Mouse (Mus musculus) lung, postnatal 0 days (tissue): ENCODE results near the gene Hist1h2bp. TPM values are rescaled to one million over a fixed set of nuclear protein-coding genes. Genes with fewer than 3 reads are reported as not detected.
"Not testable (repeated sequence)": the region's sequence is repeated elsewhere in the genome, so short reads cannot be mapped to it uniquely, and the experiment has no call there.

Experiments
- ATAC-seq: fragments of 200-750 bp; cut with Nextera tagmentation; 2 replicates; pipeline ENCODE4 v1.8.0; 2017; ENCODE audit warnings: moderate library complexity
- DNase-seq: peaks from one replicate; pipeline ENCODE4 v3.0.0-alpha.2; 2016; ENCODE audit warnings: low spot score
- H3K27ac ChIP-seq: fragments of 300-500 bp; sonication (generic); 2 replicates; pipeline ENCODE4 v1.5.1; 2014; ENCODE audit warnings: antibody characterized with exemption, mild to moderate bottlenecking, low read length, mixed read lengths
- H3K27me3 ChIP-seq: fragments of 300-500 bp; sonication (generic); replicated peaks from 2 replicates; pipeline ENCODE4 v1.6.1; 2014; ENCODE audit warnings: low read length, mixed read lengths; ENCODE audit not compliant: insufficient read depth
- H3K36me3 ChIP-seq: fragments of 300-500 bp; sonication (generic); 2 replicates; pipeline ENCODE4 v1.6.1; 2014; ENCODE audit warnings: low read length, mixed read lengths; ENCODE audit not compliant: insufficient read depth
- H3K4me1 ChIP-seq: fragments of 300-500 bp; sonication (generic); 2 replicates; pipeline ENCODE4 v1.6.1; 2014; ENCODE audit warnings: antibody characterized with exemption, low read depth, low read length, mixed read lengths; ENCODE audit not compliant: insufficient read depth
- H3K4me2 ChIP-seq: fragments of 300-500 bp; sonication (generic); replicated peaks from 2 replicates; pipeline ENCODE4 v1.6.1; 2014; ENCODE audit warnings: low read depth, mild to moderate bottlenecking, low read length, moderate library complexity, mixed read lengths
- H3K4me3 ChIP-seq: fragments of 300-500 bp; sonication (generic); 2 replicates; pipeline ENCODE4 v1.5.1; 2014; ENCODE audit warnings: low read depth, low read length
- H3K9ac ChIP-seq: fragments of 300-500 bp; sonication (generic); replicated peaks from 2 replicates; pipeline ENCODE4 v1.6.1; 2014; ENCODE audit warnings: low read depth, mild to moderate bottlenecking
- H3K9me3 ChIP-seq: fragments of 300-500 bp; sonication (generic); 2 replicates; pipeline ENCODE4 v1.6.1; 2016; ENCODE audit warnings: low read length, mixed read lengths
- CTCF ChIP-seq: IDR thresholded peaks from 2 replicates; pipeline ENCODE4 v1.5.1; 2016; ENCODE audit warnings: antibody characterized with exemption, mild to moderate bottlenecking
- EP300 ChIP-seq: IDR thresholded peaks from 2 replicates; pipeline ENCODE4 v1.6.1; 2016; ENCODE audit warnings: antibody characterized with exemption, mild to moderate bottlenecking, control low read depth
- WGBS: fragments of 180-500 bp; shearing (Covaris S2); extraction: QIAGEN DNeasy Blood & Tissue Kit; methylation state at CpG from one replicate; pipeline ENCODE4 v1.1.7; 2014; 5-methylcytosine and 5-hydroxymethylcytosine counted together
- polyA plus RNA-seq: library from polyadenylated mRNA; unstranded; fragments of >200 nt; fragmentation: Nextera tagmentation; extraction: Ambion mirVana; gene quantifications from 2 replicates; pipeline ENCODE4 v1.2.1, GENCODE M21; 2015

Gene Hist1h2bp
- polyA plus RNA-seq, 1 experiment from 2014 or later: 0.61 TPM

DNA sequence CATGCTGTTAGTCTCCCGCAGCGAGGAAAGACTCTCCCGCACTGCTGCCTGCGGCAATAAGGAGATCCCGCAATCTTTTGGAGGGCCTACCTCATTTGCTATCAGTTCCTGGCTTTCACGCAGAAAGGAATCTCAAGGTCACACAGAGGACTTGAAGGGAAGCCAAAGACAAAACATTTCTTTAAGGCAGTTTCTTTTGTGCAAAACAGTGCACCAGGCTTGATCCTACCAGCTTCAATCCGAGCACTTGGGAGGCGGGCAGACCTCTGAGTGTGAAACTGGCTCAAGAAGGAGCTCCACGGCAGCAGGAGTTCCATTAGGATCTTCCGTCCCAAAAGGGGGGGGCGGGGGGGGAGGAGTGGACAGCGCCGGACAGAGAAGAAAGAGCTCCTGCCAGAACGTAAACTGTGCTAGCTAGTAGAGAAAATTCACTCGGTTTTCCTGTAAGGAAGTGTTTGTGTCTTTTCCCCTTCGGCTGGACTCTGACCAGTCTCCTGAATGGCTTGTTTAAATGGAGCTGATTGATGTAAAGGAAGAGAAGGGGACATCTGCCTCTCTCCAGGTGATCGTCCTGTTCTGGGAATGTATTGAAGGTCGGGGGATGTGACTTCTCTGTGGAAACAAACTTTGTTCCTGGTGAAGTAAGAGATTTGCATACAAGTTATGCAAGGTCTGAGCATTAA lies 3.5 kb downstream of the Hist1h2bp start:
- Histone ChIP-seq H3K4me1 (no peaks in the 10 kb centered on the region), H3K4me3 (peak overlapping the region; percentile 19), H3K27ac (no peak overlapping the region), H3K9ac (no peak overlapping the region), H3K4me2 (peak overlapping the region; percentile 52), H3K27me3 (no peaks in the 10 kb centered on the region), H3K9me3 (no peaks in the 10 kb centered on the region), H3K36me3 (no peaks in the 10 kb centered on the region)
- TF ChIP-seq CTCF (no peak), EP300 (no peak)
- 9% methylated on average over 17 of the region's 18 CpGs for WGBS
- peak; percentile 15 for DNase-seq
- no peak for ATAC-seq

DNA sequence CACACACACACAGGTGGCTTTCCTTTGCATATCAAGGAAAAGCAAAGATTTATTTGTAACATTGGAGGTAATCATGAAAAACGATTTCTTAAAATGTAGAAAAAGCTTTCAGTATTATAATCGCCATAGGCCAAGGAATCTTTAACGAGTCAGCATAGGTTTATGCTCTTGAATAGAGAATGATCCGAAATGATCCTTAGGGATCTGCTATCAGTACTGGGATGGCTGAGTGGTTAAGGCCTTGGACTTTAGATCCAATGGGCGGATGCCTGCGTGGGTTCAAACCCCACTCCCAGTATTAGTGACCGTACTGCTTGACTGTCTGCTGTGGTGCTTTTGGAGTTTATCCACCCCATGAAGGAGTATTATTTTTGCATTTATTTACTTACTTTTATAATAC lies 8.3 kb downstream of the Hist1h2bp start:
- H3K4me2 ChIP-seq: no peak overlapping the region
- DNase-seq: no peak
- H3K9me3 ChIP-seq: no peaks in the 10 kb centered on the region
- no peak overlapping the region for H3K4me3 ChIP-seq
- WGBS: 91% methylated on average over 7 of the region's 7 CpGs
- no peak for TF ChIP-seq EP300
- no peaks in the 10 kb centered on the region for H3K4me1 ChIP-seq
- no peak overlapping the region for H3K9ac ChIP-seq
- ATAC-seq: no peak
- no peaks in the 10 kb centered on the region for H3K27me3 ChIP-seq
- no peak overlapping the region for H3K27ac ChIP-seq
- no peaks in the 10 kb centered on the region for H3K36me3 ChIP-seq

DNA sequence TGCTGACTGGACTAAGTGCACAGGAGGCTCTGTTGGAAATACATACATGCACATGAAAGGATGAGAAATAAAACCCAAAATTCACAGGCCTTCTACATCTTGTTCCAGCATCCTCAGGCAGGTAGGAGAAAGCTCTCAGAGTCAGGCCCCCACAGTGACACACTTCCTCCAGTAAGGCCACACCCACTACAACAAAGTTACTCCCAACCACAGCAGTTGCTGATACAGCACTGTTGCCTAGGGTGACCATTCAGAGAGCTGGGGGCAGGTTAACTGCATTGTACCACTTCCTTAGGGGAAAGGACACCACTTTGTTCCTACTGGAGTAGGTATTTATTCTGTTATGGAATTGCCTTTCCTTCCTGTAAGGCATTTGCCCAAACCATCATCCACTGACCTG lies 9.9 kb downstream of the Hist1h2bp start:
- H3K9me3 ChIP-seq, H3K36me3 ChIP-seq, H3K9ac ChIP-seq, H3K27ac ChIP-seq, ATAC-seq, DNase-seq, H3K4me1 ChIP-seq, H3K27me3 ChIP-seq, H3K4me2 ChIP-seq, H3K4me3 ChIP-seq: not testable (repeated sequence)

DNA sequence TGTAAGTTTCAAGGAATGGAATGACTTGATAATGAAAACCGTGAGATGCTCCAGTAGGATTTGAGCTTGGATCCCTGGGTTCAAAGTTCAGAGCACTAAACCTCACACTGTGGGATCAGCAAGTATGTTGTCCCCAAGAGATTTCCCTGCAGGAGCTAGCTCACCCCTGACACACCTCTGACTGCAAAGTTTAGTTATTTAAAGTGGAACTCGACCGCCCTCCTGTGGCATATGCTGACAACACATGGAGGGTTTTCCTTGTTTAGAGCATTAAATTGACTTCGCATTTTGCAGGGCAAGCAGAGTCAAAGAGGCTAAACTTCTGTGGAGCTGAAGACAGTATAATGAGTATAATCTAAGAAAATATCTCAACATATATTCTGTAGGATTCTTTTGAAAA lies 15.8 kb downstream of the Hist1h2bp start:
- not testable (repeated sequence) for H3K9ac ChIP-seq, H3K27ac ChIP-seq, H3K9me3 ChIP-seq, H3K36me3 ChIP-seq, DNase-seq, H3K4me2 ChIP-seq, H3K27me3 ChIP-seq, H3K4me3 ChIP-seq, H3K4me1 ChIP-seq
- WGBS: no CpG with 5 or more reads among the region's 4 CpGs
- ATAC-seq: peak; percentile 85

DNA sequence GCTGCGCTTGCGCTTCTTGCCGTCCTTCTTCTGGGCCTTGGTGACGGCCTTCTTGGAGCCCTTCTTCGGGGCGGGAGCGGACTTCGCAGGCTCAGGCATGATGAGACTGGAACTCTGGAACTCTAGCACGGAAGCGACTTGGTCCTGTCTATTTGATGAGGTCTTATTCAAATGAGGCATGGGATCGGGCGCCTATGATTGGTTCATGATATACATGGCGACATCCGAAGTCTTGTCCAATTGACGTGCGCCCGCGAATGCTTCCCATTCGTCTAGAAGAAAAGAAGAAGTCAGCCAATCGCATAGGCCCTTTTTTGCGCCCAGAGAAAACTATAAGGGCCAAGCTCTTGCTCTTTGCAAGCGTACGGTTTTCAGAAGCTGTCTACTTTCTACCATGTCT lies 22.8 kb downstream of the Hist1h2bp start, which contains the start of the genes Hist1h2bq and Hist1h2ao:
Hist1h2bq (minus strand) TSS at position 125 of the 400 bp plus-strand sequence.
Hist1h2ao (plus strand) TSS at position 393 of the 400 bp plus-strand sequence.
- H3K4me1 ChIP-seq, DNase-seq, H3K36me3 ChIP-seq, H3K27me3 ChIP-seq, H3K9ac ChIP-seq, H3K27ac ChIP-seq, H3K4me3 ChIP-seq, H3K9me3 ChIP-seq, H3K4me2 ChIP-seq: not testable (repeated sequence)
- no CpG with 5 or more reads among the region's 23 CpGs for WGBS
- ATAC-seq: peak; percentile 96

DNA sequence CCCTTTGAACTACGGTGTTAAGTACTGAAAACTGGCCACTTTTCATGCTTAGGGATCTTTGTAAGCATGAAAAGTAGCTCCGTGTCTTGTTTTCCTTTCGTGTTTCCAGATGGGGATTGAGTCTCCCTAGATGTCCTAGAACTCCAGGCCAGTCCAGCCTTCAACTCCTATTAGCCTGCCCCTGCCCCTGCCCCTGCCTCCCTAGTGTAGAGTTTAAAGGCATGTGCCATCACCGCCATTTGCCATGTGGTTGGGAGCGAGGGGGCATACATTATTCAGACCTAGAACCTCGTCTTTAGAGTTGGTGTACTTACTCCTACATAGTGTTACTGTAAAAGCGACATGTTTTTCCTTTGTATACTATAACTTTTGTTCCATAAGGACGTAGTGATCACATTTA lies 23.8 kb downstream of the Hist1h2bp start:
- H3K36me3 ChIP-seq, H3K9me3 ChIP-seq, H3K9ac ChIP-seq, H3K4me1 ChIP-seq, H3K4me2 ChIP-seq, DNase-seq, H3K4me3 ChIP-seq, H3K27me3 ChIP-seq, H3K27ac ChIP-seq, ATAC-seq: not testable (repeated sequence)
- no CpG with 5 or more reads among the region's 8 CpGs for WGBS

DNA sequence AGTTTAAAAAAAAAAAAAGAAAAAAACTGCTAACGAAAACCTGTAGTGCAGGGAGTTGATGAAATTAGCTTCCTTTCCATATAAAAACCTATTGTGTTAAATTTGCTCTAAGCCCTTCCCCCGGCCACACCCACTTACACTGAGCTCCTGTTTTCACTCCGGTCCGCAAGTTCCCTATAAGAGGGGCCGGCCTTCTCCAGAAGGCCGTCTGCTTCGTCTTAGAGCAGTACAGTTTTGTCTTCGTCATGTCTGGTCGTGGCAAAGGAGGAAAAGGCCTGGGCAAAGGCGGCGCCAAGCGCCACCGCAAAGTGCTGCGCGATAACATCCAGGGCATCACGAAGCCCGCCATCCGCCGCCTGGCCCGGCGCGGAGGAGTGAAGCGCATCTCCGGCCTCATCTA lies 24.3 kb downstream of the Hist1h2bp start, which contains the start of gene Hist1h4m:
Hist1h4m (plus strand) TSS at position 208 of the 400 bp plus-strand sequence.
- not testable (repeated sequence) for H3K4me1 ChIP-seq, H3K9ac ChIP-seq, H3K27ac ChIP-seq, H3K4me2 ChIP-seq, H3K9me3 ChIP-seq, H3K36me3 ChIP-seq, H3K27me3 ChIP-seq, H3K4me3 ChIP-seq, DNase-seq
- WGBS: no CpG with 5 or more reads among the region's 24 CpGs
- ATAC-seq: peak; percentile 69

DNA sequence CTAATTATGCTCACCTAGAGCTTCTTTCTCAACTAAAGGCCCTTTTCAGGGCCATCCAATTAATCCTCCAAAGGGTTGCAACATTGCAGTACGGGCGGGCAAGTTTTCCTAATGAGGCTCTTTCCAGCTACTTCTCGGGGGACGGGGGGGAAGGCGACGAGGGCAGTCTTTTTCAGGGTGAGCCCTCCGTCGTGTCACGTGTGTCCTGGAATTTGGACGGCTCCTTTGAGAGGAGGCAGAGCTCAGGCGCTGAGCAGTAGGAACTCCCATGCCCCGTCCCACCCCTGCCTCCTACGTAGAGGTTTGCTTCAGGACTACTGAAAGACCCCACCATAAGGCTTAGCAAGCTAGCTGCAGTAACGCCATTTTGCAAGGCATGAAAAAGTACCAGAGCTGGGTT lies 24.8 kb downstream of the Hist1h2bp start:
- not testable (repeated sequence) for H3K9ac ChIP-seq, H3K36me3 ChIP-seq, H3K4me2 ChIP-seq, H3K27ac ChIP-seq, H3K9me3 ChIP-seq, H3K4me3 ChIP-seq, H3K27me3 ChIP-seq, DNase-seq, H3K4me1 ChIP-seq
- WGBS: 2% methylated on average over 11 of the region's 14 CpGs
- ATAC-seq: peak; percentile 49

DNA sequence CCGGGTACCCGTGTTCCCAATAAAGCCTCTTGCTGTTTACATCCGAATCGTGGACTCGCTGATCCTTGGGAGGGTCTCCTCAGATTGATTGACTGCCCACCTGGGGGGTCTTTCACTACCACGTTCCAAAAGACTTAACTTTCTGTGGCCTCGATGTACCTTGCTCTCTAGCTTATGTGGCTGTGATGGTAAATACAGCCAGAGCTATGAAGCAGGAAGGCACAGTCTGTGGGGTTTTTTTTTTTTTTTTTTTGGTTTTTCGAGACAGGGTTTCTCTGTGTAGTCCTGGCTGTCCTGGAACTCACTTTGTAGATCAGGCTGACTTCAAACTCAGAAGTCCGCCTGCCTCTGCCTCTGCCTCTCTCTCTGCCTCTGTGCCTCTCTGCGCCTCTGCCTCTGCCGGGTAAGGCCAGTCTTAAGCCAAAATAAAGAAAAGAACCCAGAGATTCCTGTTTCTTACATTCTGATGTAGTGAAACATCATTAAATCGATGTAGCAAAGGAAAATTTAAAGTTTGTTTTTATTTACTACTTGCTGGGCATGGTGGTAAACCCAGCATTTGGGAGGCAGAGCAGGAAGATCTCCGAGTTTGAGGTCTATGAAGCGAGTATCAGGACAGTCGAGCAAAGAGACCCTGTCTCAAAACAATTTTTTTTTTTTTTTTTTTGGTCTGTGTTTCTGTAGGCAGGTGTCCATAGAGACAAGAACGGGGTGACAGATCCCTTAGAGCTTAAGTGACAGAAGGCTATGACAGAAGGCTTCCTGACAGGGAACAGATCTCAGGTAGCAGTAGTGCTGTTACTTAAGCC lies 33.0 kb downstream of the Hist1h2bp start:
- ATAC-seq, DNase-seq: not testable (repeated sequence)
- WGBS: 67% methylated on average over 4 of the region's 16 CpGs

More for the DNA sequence above, 33.0 kb downstream of the Hist1h2bp start:
- not testable (repeated sequence) for H3K4me1 ChIP-seq, H3K4me2 ChIP-seq, H3K27ac ChIP-seq, H3K4me3 ChIP-seq, H3K36me3 ChIP-seq, H3K9ac ChIP-seq, H3K9me3 ChIP-seq, H3K27me3 ChIP-seq
